Mouse (Mus musculus) neural tube, embryonic 11.5 days (tissue): Measurements from ENCODE around the gene Pdx1. TPM values are rescaled to one million over a fixed set of nuclear protein-coding genes. Genes with fewer than 3 reads are reported as not detected.

Experiments
- ATAC-seq: fragments of 200-750 bp; cut with Nextera tagmentation; 2 replicates; pipeline ENCODE4 v1.8.0; 2017; ENCODE audit warnings: moderate number of reproducible peaks, mild to moderate bottlenecking, moderate TSS enrichment, moderate library complexity; ENCODE audit not compliant: insufficient read depth, low FRiP score, low TSS enrichment
- DNase-seq: peaks from one replicate; pipeline ENCODE4 v3.0.0-alpha.2; 2015; ENCODE audit warnings: low spot score
- H3K27ac ChIP-seq: fragments of 300-500 bp; sonication (generic); 2 replicates; pipeline ENCODE4 v1.5.1; 2014; ENCODE audit warnings: low read depth, mild to moderate bottlenecking, low read length
- H3K27me3 ChIP-seq: fragments of 300-500 bp; sonication (generic); 2 replicates; pipeline ENCODE4 v1.6.1; 2014; ENCODE audit warnings: mild to moderate bottlenecking, low read length, mixed read lengths; ENCODE audit not compliant: control insufficient read depth, insufficient read depth
- H3K36me3 ChIP-seq: fragments of 300-500 bp; sonication (generic); 2 replicates; pipeline ENCODE4 v1.6.1; 2014; ENCODE audit warnings: mild to moderate bottlenecking, low read length, moderate library complexity, mixed read lengths; ENCODE audit not compliant: control insufficient read depth, insufficient read depth
- H3K4me1 ChIP-seq: fragments of 300-500 bp; sonication (generic); 2 replicates; pipeline ENCODE4 v1.6.1; 2014; ENCODE audit warnings: low read length, mixed read lengths; ENCODE audit not compliant: control insufficient read depth, insufficient read depth
- H3K4me2 ChIP-seq: fragments of 300-500 bp; sonication (generic); 2 replicates; pipeline ENCODE4 v1.6.1; 2014; ENCODE audit warnings: low read depth, mild to moderate bottlenecking, moderate library complexity
- H3K4me3 ChIP-seq: fragments of 300-500 bp; sonication (generic); 2 replicates; pipeline ENCODE4 v1.5.1; 2014; ENCODE audit warnings: low read depth, low read length
- H3K9ac ChIP-seq: fragments of 300-500 bp; sonication (generic); 2 replicates; pipeline ENCODE4 v1.6.1; 2014; ENCODE audit warnings: mild to moderate bottlenecking, low read length
- H3K9me3 ChIP-seq: fragments of 300-500 bp; sonication (generic); 2 replicates; pipeline ENCODE4 v1.6.1; 2016; ENCODE audit warnings: low read length; ENCODE audit not compliant: control insufficient read depth
- WGBS: fragments of 180-500 bp; shearing (Covaris S2); extraction: QIAGEN DNeasy Blood & Tissue Kit; methylation state at CpG from one replicate; pipeline ENCODE4 v1.1.7; 2014; 5-methylcytosine and 5-hydroxymethylcytosine counted together
- polyA plus RNA-seq: library from polyadenylated mRNA; unstranded; fragments of >200 nt; fragmentation: Nextera tagmentation; extraction: Ambion mirVana; gene quantifications from 2 replicates; pipeline ENCODE4 v1.2.1, GENCODE M21; 2014

Pdx1 gene
- polyA plus RNA-seq, 1 experiment from 2014 or later, result not detected

DNA sequence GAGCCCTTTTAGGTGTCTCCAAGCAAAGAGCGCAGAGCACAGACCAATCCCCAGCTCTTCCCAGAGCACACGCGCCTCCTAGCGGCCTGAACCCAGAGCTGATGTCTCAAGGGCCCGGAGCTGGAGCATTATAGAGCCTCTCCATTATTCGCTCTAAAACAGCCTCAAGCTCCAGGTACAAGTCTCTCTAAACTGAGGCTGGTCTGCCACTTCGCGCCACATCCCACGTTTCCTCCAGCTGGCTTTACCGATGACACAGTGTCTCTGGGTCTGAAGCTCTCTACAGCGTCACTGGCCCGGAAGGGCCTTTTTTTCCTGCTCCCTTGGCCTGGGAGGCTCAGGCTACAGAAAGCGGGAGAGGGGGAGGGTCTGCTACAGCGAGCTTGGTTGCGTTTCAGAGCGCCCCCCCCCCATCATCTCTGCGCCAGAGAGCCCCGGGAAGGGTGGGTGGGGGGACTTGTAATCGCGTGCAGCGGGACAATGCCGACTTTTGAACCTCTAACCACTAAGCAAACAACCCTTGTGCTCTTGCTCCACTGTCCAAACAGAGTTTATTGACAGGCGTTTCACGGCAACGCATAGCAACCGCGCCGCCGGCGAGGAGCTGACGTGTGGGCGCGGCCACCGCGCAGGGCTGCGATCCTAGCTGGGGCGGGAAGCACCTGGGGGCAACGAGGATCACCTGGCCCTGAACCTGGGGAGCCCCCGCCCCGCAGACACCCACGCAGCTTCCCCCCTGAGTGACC lies 29.7 kb downstream of the Pdx1 start:
- Histone ChIP-seq H3K27me3 (peaks cover 77% of the 10 kb centered on the region), H3K4me3 (0 out of 2 replicates have a peak overlapping the region, but pooled peaks have one; percentile 6), H3K4me2 (peak overlapping the region; percentile 37), H3K9ac (no peak overlapping the region), H3K4me1 (no peaks in the 10 kb centered on the region; the same call in 1 of the 2 replicates), H3K27ac (no peak overlapping the region), H3K36me3 (no peaks in the 10 kb centered on the region), H3K9me3 (no peaks in the 10 kb centered on the region)
- ATAC-seq (peak; percentile 72), DNase-seq (peak; percentile 87)
- under 1% methylated on average over 41 of the region's 41 CpGs for WGBS

DNA sequence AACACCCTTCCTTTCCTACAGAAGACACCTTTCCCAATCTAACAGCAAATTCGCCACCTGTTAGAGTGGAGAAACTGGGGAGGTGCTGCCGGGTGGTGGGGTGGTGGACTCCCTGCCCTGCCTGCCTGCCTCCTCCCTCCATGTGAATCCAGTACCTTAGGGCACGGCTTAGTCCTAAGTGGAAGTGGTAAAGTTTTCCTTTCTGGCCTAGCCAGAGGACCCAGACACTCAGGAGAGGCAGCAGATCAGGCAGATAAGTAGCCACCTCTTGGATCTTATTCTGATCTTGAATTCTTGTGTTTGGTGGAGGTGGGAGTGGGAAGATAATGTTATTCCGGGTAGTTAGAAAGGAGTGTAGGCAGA lies 30.2 kb downstream of the Pdx1 start:
- no peaks in the 10 kb centered on the region for H3K9me3 ChIP-seq
- peaks cover 78% of the 10 kb centered on the region for H3K27me3 ChIP-seq
- no peak for ATAC-seq
- H3K9ac ChIP-seq, result no peak overlapping the region
- WGBS, result 3% methylated on average over 4 of the region's 4 CpGs
- peak overlapping the region; percentile 37 for H3K4me2 ChIP-seq
- no peaks in the 10 kb centered on the region for H3K36me3 ChIP-seq
- no peaks in the 10 kb centered on the region; the same call in none of the 2 replicates for H3K4me1 ChIP-seq
- no peak overlapping the region for H3K27ac ChIP-seq
- DNase-seq, result no peak
- 0 out of 2 replicates have a peak overlapping the region, but pooled peaks have one; percentile 6 for H3K4me3 ChIP-seq

DNA sequence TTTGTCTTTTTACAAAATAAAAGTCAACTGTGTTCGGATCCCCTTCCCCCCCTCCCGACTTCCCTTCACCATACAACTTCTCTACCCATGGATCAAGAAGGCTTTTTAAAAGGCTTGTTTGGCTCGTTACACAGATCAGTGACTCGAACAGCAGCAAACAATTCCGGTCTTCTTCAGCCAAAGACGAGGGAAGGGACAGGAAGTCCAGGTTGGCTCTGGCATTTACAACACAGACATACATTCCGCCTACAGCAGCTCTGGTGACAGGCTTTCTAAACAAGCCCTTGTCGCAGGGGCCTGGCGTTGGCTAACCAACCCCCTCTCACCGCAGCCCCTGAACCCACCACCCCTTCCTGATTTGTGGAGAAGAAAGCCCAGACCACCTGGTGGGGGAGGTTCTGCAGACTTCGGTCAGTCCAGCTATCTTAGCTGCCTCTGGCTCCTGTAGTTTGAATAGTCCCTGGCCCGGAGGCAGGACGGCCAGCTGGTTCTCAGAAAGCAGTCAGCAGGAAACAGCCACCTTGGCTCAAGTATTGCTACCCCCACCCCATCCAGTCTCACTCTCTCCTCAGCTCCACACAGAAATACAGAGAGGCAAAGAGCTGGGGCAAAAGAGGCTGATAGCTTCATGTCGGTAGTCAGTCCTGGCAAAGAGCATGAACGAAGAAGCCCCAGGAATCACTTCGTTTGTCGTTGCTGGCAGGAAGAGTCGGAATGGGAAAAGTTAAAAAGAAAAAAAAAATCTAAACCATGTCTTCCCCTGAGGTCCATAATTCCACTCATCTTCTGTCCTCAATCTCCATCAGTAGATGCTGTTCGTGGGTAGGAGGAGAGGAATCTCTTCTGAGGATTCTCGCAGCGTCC lies 31.4 kb downstream of the Pdx1 start:
- Histone ChIP-seq H3K36me3 (no peaks in the 10 kb centered on the region), H3K9ac (no peak overlapping the region), H3K27me3 (peaks cover 83% of the 10 kb centered on the region), H3K4me3 (no peak overlapping the region), H3K9me3 (no peaks in the 10 kb centered on the region), H3K4me2 (no peak overlapping the region), H3K27ac (no peak overlapping the region), H3K4me1 (peaks cover 3% of the 10 kb centered on the region)
- WGBS, result 6% methylated on average over 21 of the region's 21 CpGs
- DNase-seq, result no peak
- no peak for ATAC-seq

DNA sequence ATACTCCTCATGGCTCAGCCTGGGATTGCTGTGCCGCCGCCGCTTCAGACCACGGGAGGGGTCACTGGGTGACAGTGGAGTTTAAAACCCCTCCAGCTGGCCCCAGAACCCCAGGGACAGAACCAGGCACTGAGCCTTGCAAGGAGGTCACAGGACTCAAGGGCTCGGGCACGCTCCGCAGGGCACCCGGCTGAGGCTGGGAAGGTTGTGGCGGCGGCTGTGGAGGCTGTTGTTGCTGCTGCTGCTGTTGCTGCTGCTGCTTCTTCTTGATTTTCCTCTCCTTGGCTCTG lies 32.0 kb downstream of the Pdx1 start:
- Histone ChIP-seq H3K4me1 (peaks cover 7% of the 10 kb centered on the region), H3K36me3 (no peaks in the 10 kb centered on the region), H3K4me2 (no peak overlapping the region), H3K27ac (no peak overlapping the region), H3K4me3 (no peak overlapping the region), H3K9me3 (no peaks in the 10 kb centered on the region), H3K27me3 (peaks cover 88% of the 10 kb centered on the region), H3K9ac (no peak overlapping the region)
- no peak for ATAC-seq
- WGBS, result 5% methylated on average over 10 of the region's 10 CpGs
- no peak for DNase-seq

DNA sequence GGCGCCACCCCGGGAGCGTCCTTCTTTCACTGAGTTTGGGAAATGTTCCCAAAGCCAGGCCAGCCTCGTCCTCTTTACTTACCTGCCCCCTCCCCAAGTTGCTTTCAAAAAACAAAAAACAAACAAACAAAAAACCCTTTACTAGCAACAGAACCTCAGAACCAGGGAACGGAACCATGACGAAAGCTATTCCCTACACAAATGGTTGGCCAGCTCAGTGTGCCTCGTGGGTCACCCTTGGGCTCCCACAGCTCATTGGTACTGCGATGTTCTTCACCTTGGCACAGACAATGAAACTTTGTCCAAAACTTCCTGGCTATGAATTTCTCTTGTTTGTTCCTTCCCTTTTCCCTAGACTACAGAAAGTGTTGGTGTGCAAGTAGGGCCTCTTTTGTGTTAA lies 32.4 kb downstream of the Pdx1 start:
- H3K27ac ChIP-seq, result no peak overlapping the region
- no peaks in the 10 kb centered on the region for H3K9me3 ChIP-seq
- no peak overlapping the region for H3K9ac ChIP-seq
- H3K36me3 ChIP-seq, result no peaks in the 10 kb centered on the region
- WGBS, result 12% methylated on average over 8 of the region's 8 CpGs
- H3K27me3 ChIP-seq, result peaks cover 93% of the 10 kb centered on the region
- no peak overlapping the region for H3K4me3 ChIP-seq
- DNase-seq, result no peak
- no peak overlapping the region for H3K4me2 ChIP-seq
- ATAC-seq, result no peak
- H3K4me1 ChIP-seq, result peaks cover 7% of the 10 kb centered on the region

DNA sequence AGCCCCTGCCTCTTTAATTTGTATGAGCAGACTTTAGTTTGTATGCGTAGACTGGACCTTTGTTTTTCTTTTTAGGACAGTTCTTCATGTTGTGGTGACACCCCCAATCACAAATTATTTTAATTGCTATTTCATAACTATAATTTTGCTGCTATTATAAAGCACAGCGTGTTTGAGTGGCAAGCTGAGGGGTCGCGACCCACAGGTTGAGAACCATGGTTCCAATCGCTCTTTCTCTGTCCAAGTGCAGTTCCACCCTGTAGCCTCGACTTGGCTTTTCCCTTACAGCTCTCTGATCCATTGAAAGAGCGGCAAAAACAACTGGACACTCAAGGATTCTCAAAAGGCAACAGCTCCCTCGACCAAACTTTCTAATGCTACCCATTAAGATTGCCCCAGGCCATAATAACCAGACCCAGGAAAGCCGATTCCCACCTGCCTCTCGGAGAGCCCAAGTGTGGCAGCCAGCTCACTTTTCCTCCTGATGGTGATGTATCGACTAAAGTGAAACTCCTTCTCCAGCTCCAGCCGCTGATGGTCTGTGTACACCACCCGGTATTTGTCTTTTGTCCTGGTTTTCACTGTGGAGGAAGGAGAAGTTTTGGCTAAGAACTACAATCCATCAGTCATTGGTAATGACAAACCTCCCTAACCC lies 33.1 kb downstream of the Pdx1 start:
- Histone ChIP-seq H3K27me3 (peaks cover 96% of the 10 kb centered on the region), H3K4me2 (no peak overlapping the region), H3K36me3 (no peaks in the 10 kb centered on the region), H3K9ac (no peak overlapping the region), H3K4me3 (no peak overlapping the region), H3K4me1 (peaks cover 7% of the 10 kb centered on the region), H3K9me3 (no peaks in the 10 kb centered on the region), H3K27ac (no peak overlapping the region)
- DNase-seq, result no peak
- ATAC-seq, result no peak
- 6% methylated on average over 13 of the region's 13 CpGs for WGBS

DNA sequence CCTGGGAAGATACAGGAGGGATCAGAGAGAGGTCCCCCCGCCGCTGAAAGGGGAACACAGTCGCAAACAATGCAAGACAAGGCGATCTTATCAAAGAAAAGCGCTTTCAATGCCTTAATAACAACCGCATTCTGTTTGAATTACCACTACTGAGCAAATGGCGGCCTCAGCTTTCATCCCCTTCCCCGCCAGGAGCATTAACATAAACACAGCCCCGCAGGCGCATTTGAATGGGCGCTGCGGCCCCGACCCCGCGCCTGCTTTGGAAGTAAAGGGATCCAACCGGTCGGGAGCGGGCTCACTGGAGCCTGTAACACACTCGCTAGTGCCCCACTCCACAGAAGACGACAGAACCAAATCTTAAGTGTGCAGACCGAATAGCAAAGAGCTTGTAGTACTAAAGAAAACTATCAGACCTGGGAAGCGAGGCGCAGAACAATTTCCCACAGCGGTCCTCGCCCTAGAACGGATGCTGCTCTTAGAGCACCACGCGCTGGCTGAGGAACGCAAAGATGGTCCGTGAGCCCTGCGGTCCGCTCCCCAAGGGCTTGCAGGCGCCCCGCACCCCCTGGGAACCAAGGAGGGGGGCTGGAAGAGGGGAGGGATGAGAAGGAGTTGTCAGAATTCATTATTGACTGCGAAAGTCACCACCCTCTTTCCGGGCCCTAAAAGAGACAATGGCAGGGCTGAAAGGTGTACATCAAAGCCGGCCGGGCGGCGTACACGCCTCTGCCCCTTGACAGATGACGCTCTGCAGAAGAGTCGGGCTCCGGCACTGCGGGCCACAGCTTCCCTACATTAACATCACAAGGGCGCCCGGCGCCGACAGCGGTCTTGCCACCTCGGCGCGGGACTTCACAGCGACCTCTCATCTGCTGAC lies 34.8 kb downstream of the Pdx1 start:
- Histone ChIP-seq H3K27me3 (peaks cover 100% of the 10 kb centered on the region), H3K4me3 (no peak overlapping the region), H3K4me1 (peaks cover 7% of the 10 kb centered on the region), H3K27ac (no peak overlapping the region), H3K4me2 (peak overlapping the region; percentile 10), H3K9me3 (no peaks in the 10 kb centered on the region), H3K9ac (no peak overlapping the region), H3K36me3 (no peaks in the 10 kb centered on the region)
- ATAC-seq, result no peak
- DNase-seq, result no peak
- under 1% methylated on average over 53 of the region's 54 CpGs for WGBS

DNA sequence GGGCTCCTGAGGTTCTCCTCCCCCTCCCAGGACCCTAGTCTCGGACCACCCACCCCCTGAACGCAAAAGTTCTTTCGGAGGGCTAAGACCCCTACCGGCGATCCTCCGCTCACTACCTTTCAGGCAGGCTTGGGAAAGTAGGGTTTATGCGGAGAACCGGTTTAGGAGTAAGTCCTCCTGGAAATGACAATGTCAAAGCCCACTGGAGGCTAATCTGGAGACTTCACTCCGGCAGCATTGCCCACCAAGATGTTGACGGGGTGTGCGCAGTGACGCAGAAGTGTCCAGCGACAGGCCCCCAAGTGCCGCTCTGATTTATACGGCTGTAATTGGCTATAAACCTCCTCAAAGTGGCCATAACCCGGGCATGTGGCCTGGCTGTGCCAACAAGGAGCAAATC lies 35.4 kb downstream of the Pdx1 start:
- WGBS, result 0% methylated on average over 16 of the region's 16 CpGs
- Histone ChIP-seq H3K27ac (no peak overlapping the region), H3K4me1 (peaks cover 7% of the 10 kb centered on the region), H3K4me3 (no peak overlapping the region), H3K4me2 (no peak overlapping the region), H3K9me3 (no peaks in the 10 kb centered on the region), H3K36me3 (no peaks in the 10 kb centered on the region), H3K27me3 (peaks cover 100% of the 10 kb centered on the region), H3K9ac (no peak overlapping the region)
- DNase-seq, result no peak
- no peak for ATAC-seq
